Mouse (Mus musculus): ENCODE data around the gene Psma5.

Gene Psma5

DNA sequence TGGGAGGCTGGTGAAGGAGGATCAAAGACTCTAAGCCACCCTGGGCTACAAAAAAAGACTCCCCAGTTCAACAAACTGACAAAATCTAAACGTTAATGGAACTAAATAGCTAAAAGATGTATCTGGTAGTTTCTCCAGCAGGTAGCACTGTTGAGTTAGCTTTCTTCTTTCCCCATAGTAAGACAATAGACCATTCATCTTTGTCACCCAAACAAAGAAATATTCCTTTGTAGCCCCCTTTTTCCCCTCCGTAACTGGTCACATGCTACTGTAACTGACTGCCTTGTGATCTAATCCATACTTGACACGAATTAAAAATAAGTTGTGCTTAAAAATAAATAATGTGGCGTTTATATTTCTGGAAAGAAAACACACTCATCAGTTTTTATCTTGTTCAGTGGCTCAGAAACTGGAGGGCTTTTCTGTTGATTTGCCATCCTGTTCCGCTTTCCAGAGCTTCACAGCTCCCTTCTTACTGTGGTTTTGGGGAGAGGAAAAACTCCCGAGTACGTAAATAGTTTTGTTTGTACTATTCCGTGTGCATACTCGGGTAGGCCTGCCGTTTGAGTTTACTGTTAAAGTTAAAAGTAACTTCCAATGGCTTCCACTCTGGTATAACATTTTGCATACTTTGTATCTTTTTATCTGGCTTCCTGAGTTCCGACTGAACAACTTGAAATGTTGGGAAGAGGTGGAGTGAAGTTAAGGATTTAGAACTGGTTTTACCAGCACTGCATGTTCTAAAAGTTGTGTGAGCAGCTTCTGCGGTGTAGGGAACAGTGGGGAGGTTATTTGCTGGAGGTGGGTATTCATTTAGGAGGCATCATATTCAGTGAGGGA is 25.9 kb downstream of the Psma5 start:
- DNase-seq (ENCODE audit: low spot score in 2 of 2), result no peak

- no peak for DNase-seq (ENCODE audit: low spot score in 2 of 2)
Observed at GRCm38 (mm10) chr3:108283241-108283561, 26.5 kb downstream of the Psma5 start.

DNA sequence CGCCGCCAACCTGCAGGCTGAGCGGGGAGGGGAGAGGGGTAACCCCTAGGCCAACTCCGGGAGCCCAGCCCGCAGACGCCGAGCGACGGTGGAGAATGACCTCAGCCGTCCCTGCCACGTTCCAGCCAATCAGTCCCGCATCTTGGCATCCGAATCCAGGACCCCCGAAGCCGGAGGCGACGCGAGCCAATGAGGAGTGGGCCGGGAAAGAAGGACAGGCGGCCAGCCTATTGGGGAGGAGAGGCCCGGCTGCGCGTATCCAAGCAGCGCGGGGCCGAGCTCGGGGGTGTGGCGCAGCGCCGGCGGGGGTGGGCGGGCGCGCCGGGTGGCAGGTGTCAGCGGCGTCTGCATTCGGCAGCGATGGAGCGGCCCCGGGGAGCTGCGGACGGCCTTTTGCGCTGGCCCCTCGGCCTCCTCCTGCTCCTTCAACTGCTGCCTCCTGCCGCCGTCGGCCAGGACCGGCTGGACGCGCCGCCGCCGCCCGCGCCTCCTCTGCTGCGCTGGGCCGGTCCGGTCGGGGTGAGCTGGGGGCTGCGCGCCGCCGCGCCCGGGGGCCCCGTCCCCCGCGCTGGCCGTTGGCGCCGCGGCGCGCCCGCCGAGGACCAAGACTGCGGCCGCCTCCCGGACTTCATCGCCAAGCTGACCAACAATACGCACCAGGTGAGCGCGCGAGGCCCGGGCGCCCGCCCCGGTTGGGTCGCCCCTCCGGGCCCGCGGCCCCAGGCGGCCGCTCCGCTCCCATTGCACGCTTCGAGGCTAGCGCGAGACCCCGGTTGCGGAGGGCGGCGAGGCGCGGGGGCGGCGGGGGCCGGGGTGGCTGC is 27.3 kb downstream of the Psma5 start, which contains the start of gene Sort1:
TSS of gene Sort1 (plus strand) at position 302 of the 821 bp plus-strand sequence.
- peak; percentile 68 to 80 for DNase-seq (ENCODE audit: low spot score in 2 of 2)

DNA sequence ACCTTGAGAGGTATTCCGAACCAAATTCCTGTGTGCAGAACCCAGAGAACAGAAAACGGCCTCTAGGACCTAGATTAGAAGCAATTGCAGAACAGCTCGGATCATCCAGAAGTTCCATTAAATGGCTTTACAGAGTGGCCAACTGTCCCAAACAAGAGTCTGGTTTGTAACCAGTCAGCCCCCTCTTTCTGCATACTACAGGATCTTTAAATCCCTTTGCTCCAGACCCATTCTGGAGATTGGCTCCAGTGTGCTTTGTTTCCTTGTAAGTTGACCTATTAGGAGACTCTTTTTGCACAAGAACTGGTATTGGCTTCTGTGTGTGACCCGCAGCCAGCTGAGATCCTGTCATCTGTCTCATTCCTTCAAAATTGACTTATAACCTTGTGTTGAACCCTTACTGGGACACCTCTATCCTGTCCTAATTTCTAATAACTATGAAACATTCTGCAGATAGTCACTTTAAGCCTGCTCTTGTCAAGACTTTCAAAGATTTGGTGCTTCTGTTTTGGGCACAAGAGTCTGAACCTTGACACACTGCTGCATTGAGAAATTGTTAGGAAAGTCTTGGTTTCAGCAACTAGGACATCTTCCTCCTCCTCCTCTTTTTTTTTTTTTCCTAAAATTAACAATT is 28.5 kb downstream of the Psma5 start:
- no peak for DNase-seq (ENCODE audit: low spot score in 2 of 2)

GRCm38 (mm10) chr3:108286671-108287439 is 30.1 kb downstream of the Psma5 start:
- DNase-seq (ENCODE audit: low spot score in 2 of 2), result no peak

DNA sequence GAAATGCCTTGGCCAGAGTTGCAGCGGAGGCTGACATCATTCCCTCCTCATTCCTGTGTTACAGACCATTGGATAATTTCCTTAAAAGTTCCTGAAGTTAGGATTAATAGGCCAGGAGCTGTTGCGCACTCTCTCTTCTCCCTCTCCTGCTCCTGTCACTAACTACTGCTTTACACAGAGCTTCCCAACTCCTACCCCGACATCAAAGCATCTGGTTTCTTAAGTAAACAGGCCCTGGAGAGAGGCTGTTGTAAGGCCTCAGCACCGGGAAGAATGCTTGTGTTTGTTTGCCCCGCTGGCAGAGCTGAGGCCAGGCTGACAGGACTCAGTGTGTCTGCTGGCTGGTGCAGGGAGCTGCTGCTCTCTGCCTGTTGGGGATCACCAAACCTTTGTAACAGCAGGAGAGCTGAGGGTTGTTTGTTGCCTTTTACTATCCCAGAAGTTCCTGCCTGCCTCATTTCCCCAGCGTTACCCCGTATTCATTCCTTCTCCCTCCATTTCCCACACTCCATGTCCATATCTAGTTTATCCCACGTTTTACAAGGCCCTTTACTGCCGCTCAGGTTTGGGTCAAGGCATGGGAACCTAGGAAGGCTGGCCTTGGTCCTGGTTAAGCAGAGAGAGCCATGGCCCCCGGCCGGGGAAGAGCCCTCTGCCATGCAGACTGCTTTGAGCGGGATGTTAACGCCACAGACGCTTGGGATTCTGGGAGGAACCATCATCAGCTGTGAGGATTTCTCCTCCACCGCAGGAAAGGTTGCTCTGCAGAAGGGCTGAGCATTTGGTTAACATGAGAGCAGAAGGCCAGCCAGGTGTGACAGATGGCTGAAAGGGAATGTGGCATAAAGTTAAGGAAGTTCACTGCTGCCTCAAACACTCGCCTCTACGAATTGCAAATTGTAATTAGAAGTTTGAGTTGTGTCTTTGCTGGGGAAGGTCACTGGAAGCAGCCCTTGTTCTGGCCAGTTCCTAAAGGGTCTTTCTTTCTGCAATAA is 31.4 kb downstream of the Psma5 start:
- no peak for DNase-seq (ENCODE audit: low spot score in 2 of 2)

- no peak for DNase-seq (ENCODE audit: low spot score in 2 of 2)
Observed at GRCm38 (mm10) chr3:108289311-108290130, 32.8 kb downstream of the Psma5 start.

- DNase-seq (ENCODE audit: low spot score in 2 of 2), result no peak
Observed at GRCm38 (mm10) chr3:108291036-108291799, 34.5 kb downstream of the Psma5 start.

GRCm38 (mm10) chr3:108294398-108294797 is 37.7 kb downstream of the Psma5 start:
- DNase-seq (ENCODE audit: low spot score in 2 of 2), result no peak

DNA sequence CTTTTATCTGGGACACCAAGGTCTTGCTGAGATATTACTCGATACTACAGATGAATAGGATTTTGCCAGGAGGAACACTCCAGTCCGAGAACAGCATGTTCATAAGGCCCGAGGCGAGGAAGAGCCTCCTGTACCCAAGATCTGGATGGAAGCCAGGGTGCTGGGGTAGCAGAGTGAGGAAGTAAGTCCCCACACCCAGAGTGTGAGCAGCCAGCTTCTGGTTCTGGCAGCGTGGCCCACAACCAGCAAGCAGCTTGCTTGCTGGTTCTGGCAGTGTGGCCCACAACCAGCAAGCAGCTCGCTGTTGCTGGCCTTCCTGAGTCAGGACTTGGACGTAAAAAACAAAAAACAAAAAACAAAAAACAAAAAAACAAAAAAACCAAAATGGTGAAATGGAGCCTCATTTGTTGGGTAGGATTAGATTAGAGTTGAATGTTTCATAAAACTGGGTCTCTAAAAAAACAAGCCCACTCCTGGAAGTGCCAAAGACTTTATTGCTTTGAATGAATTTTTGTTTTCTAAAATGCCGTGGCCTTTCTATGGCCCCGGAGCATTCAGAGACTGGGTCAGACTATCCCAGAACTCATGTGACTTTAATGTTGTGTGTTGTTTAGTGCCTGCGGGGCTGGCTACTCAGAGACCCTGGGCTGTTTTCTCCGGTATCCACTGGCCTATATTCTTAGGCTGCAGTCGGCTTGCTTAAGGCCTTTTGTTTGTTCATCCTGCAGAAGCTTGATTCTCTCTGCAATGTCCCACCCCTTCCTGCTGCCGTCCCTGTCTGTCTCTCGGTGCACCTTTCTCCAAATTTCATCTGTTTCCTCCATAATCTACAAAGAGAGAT is 38.9 kb downstream of the Psma5 start:
- DNase-seq (ENCODE audit: low spot score in 2 of 2), result no peak

DNA sequence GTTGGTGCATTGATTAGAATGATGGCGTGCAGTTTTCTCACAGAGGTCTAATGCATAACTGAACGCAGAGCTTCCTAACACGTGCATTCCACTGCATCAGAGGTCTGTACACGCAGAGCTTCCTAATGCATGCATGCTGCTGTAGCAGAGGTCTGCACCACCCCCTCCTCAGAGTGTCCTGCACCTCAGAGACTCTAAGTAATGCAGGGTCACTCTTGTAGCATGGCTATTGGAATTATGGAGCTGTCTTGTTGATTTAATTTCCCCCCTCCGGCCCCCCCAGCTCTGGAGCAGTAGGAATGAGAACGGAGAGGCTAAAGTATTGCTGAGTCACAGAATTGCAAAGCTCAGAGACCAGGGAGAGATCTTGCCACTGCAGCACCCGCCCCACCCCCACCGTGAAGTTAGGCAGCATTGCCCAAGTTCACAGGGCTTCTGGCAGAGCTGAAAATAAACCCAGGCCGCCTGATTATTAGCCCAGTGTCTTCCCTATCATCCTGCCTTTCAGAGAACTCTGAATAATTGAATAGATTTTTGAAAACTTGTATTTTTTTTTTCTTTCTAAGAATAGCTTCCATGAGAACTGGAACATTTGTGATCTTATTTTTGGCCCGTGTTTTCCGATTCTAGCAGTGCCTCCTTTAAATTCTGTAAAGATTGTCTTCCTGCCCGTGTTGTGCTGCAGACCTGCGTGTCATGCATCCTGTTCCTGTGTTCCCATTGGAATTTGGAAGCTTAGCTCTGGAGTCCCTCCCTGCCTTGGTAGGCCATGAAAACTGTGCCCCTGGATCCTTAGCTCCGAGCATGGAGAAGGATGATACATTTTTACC is 39.7 kb downstream of the Psma5 start:
- no peak for DNase-seq (ENCODE audit: low spot score in 2 of 2)

GRCm38 (mm10) chr3:108297050-108297419 is 40.3 kb downstream of the Psma5 start:
- DNase-seq (ENCODE audit: low spot score in 2 of 2), result no peak

DNA sequence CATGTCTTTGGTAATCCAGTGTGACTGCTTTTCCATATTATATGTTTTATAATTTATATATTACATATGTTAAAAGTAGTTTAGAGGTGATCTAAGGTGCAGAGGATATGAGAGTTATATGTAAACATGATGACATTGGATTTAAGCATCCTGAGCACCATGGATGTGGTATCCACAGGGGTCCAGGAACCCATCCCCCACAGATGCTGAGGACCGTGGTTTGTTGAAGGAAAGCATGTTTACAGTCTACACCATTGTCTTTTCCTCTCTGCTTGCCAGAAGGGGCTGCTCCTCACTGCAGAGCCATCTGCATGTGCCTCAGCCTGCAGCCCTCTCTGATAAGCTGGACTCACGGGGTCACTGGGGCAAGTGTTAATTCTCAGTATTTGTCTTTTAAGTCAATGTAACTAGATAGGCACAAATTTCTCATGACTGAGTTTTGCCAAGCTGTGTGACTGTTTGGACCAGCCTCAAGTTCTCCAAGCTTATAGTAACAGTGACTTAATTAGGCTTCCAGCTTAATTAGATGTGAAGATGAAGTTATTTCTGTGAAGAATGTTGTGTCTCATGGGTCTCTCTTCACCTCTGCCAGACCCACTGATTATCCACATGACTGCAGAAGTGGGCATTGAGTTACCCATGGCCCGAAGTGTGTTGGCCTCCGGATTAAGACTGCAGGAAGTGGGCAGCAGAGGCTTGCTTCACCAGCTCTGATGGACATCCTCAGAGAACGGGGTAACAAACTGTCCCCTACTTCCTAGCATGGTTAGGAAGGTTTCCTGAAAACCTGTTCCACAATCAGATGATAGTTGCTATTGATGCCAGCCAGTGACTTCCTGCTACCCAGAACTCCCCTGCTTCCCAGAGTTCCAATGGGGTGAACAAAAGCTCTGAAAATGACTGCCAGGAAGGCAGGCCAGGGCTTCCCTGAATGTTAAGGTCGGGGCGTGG is 41.2 kb downstream of the Psma5 start:
- no peak for DNase-seq (ENCODE audit: low spot score in 2 of 2)

- no peak for DNase-seq (ENCODE audit: low spot score in 2 of 2)
Observed at GRCm38 (mm10) chr3:108300455-108301030, 43.8 kb downstream of the Psma5 start.

DNA sequence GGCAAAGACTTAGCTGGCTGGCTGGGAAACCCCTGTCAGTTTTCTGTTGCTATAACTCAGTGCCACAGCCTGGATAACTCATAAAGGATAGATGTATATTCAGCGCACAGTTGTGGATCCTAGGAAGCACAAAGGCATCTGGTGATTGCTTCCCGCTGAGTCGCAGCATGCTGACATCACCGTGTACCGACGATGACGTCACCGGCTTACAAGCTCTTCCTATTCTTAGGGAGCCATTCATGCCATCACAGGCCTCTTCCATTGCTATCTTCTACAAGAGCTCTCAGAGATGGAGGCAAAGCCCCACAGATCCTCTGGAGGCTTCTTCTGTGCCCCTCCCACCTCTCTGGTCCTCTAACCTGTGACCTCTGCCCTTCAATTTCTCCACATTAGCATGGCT is 47.0 kb downstream of the Psma5 start:
- DNase-seq (ENCODE audit: low spot score in 2 of 2), result no peak

- DNase-seq (ENCODE audit: low spot score in 2 of 2), result no peak
Observed at GRCm38 (mm10) chr3:108304747-108305146, 48.0 kb downstream of the Psma5 start.

Data from frontal cortex, postnatal 25 days (tissue).